Mouse (Mus musculus) myocyte (in vitro differentiated cells): ENCODE results near the gene 4930502E18Rik. TPM values are rescaled to one million over a fixed set of nuclear protein-coding genes. Genes with fewer than 3 reads are reported as not detected.
"Not testable (repeated sequence)": the region's sequence is repeated elsewhere in the genome, so short reads cannot be mapped to it uniquely, and the experiment has no call there.

Experiments used
- H3K27me3 ChIP-seq: one replicate; pipeline ENCODE4 v1.6.1; 2011; ENCODE audit not compliant: control insufficient read depth, insufficient read depth, insufficient read length
- H3K36me3 ChIP-seq: one replicate; pipeline ENCODE4 v1.6.1; 2011; ENCODE audit not compliant: control insufficient read depth, insufficient read depth
- H3K4me2 ChIP-seq: one replicate; pipeline ENCODE4 v1.6.1; 2011; ENCODE audit warnings: low read depth, control low read depth
- H3K4me3 ChIP-seq: one replicate; pipeline ENCODE4 v1.5.1; 2011; ENCODE audit warnings: mild to moderate bottlenecking, control low read depth, moderate library complexity
- H3K79me2 ChIP-seq: one replicate; pipeline ENCODE4 v1.6.1; 2011; ENCODE audit not compliant: control insufficient read depth, insufficient read depth
- H3ac ChIP-seq: one replicate; pipeline ENCODE4 v1.6.1; 2011; ENCODE audit not compliant: control insufficient read depth, insufficient read length
- CEBPB ChIP-seq: IDR thresholded peaks from 2 replicates; pipeline ENCODE4 v1.6.1; 2011; ENCODE audit warnings: mild to moderate bottlenecking, moderate library complexity; ENCODE audit not compliant: poor library complexity, insufficient read depth, severe bottlenecking
- E2F4 ChIP-seq: IDR thresholded peaks from one replicate; pipeline ENCODE4 v1.6.1; 2011; ENCODE audit warnings: mild to moderate bottlenecking, control low read depth, moderate library complexity; ENCODE audit not compliant: insufficient read depth
- MYOD1 ChIP-seq, 3 experiments: IDR thresholded peaks; one replicate each; pipeline ENCODE4 v1.6.1; 2011; ENCODE audit warnings: control low read depth in 2 of 3, low read depth in 2 of 3, mild to moderate bottlenecking in 2 of 3, moderate library complexity in 1 of 3; ENCODE audit not compliant: insufficient read length in 2 of 3, control insufficient read depth in 1 of 3
- MYOG ChIP-seq, 3 experiments: IDR thresholded peaks; one replicate each; pipeline ENCODE4 v1.6.1; 2011; ENCODE audit warnings: control low read depth in 2 of 3, low read depth in 2 of 3, mild to moderate bottlenecking in 2 of 3; ENCODE audit not compliant: insufficient read length in 2 of 3, control insufficient read depth in 1 of 3, insufficient read depth in 1 of 3
- POLR2A ChIP-seq: IDR thresholded peaks from one replicate; pipeline ENCODE4 v1.6.1; 2011; ENCODE audit warnings: low read depth, mild to moderate bottlenecking, control low read depth, moderate library complexity; ENCODE audit not compliant: insufficient read length
- POLR2AphosphoS2 ChIP-seq: IDR thresholded peaks from one replicate; pipeline ENCODE4 v1.6.1; 2011; ENCODE audit warnings: low read depth, control low read depth; ENCODE audit not compliant: insufficient read length
- REST ChIP-seq: IDR thresholded peaks from one replicate; pipeline ENCODE4 v1.6.1; 2011; ENCODE audit warnings: mild to moderate bottlenecking, control low read depth, moderate library complexity; ENCODE audit not compliant: insufficient read depth, insufficient read length
- SRF ChIP-seq: IDR thresholded peaks from one replicate; pipeline ENCODE4 v1.6.1; 2011; ENCODE audit warnings: low read depth; ENCODE audit not compliant: control insufficient read depth, insufficient read length
- TCF12 ChIP-seq: IDR thresholded peaks from one replicate; pipeline ENCODE4 v1.6.1; 2011; ENCODE audit warnings: mild to moderate bottlenecking, control low read depth; ENCODE audit not compliant: poor library complexity, insufficient read depth, severe bottlenecking
- TCF3 ChIP-seq: IDR thresholded peaks from one replicate; pipeline ENCODE4 v1.6.1; 2011; ENCODE audit warnings: low read depth, control low read depth; ENCODE audit not compliant: insufficient read length
- USF1 ChIP-seq: IDR thresholded peaks from one replicate; pipeline ENCODE4 v1.6.1; 2011; ENCODE audit warnings: low read depth, mild to moderate bottlenecking, control low read depth, moderate library complexity
- polyA plus RNA-seq: library from polyadenylated mRNA; unstranded; fragments of >200 nt; fragmentation: generic; extraction: Trizol; gene quantifications from one replicate; pipeline ENCODE4 v1.2.1, GENCODE M21; 2012; ENCODE audit warnings: missing spikeins

4930502E18Rik gene
- polyA plus RNA-seq, result 0.05 TPM

- Histone ChIP-seq H3K79me2 (no peaks in the 10 kb centered on the region), H3ac (no peak within 1 kb of the TSS), H3K27me3 (no peaks in the 10 kb centered on the region), H3K36me3 (no peaks in the 10 kb centered on the region), H3K4me3 (no peak within 1 kb of the TSS), H3K4me2 (no peak within 1 kb of the TSS)
- TF ChIP-seq E2F4 (no peak), TCF3 (no peak), CEBPB (no peak), MYOG (IDR thresholded peaks at IDR 0.05; ENCODE audit: control insufficient read depth in 1 of 3, insufficient read depth in 1 of 3, insufficient read length in 2 of 3, low read depth in 2 of 3) (no peak), TCF12 (no peak), POLR2A (no peak)
These were observed at the start of gene 4930502E18Rik for GRCm38 (mm10) chrX:53724596-53724995. 4930502E18Rik (plus strand) TSS chrX:53724826.

- not testable (repeated sequence) for H3ac ChIP-seq, H3K4me2 ChIP-seq, H3K36me3 ChIP-seq, H3K79me2 ChIP-seq, H3K27me3 ChIP-seq, H3K4me3 ChIP-seq
These were observed 47.7 kb upstream of the 4930502E18Rik start for GRCm38 (mm10) chrX:53676943-53677342.

GRCm38 (mm10) chrX:53682650-53683049 lies 42.0 kb upstream of the 4930502E18Rik start:
- not testable (repeated sequence) for H3K4me2 ChIP-seq, H3K27me3 ChIP-seq, H3ac ChIP-seq, H3K79me2 ChIP-seq, H3K36me3 ChIP-seq, H3K4me3 ChIP-seq

- not testable (repeated sequence) for H3K27me3 ChIP-seq, H3K4me2 ChIP-seq, H3K4me3 ChIP-seq, H3K36me3 ChIP-seq, H3K79me2 ChIP-seq, H3ac ChIP-seq
These were observed 40.0 kb upstream of the 4930502E18Rik start for GRCm38 (mm10) chrX:53684676-53685075.

- Histone ChIP-seq H3K79me2 (no peaks in the 10 kb centered on the region), H3K4me2 (no peak overlapping the region), H3ac (no peak overlapping the region), H3K4me3 (no peak overlapping the region), H3K36me3 (no peaks in the 10 kb centered on the region), H3K27me3 (no peaks in the 10 kb centered on the region)
- no peak for TF ChIP-seq USF1
- no peak for TF ChIP-seq MYOG (IDR thresholded peaks at IDR 0.05; ENCODE audit: control insufficient read depth in 1 of 3, insufficient read depth in 1 of 3, insufficient read length in 2 of 3, low read depth in 2 of 3)
- no peak for TF ChIP-seq REST
- no peak for TF ChIP-seq SRF
- no peak for TF ChIP-seq POLR2A
- no peak for TF ChIP-seq TCF3
- no peak for TF ChIP-seq POLR2AphosphoS2
- no peak for TF ChIP-seq MYOD1 (IDR thresholded peaks at IDR 0.05; ENCODE audit: control insufficient read depth in 1 of 3, insufficient read length in 2 of 3, low read depth in 2 of 3)
- TF ChIP-seq E2F4, result no peak
These were observed 32.6 kb upstream of the 4930502E18Rik start for GRCm38 (mm10) chrX:53692065-53692464.

GRCm38 (mm10) chrX:53693141-53693540 lies 31.5 kb upstream of the 4930502E18Rik start:
- H3K4me3 ChIP-seq, result no peak overlapping the region
- no peak overlapping the region for H3ac ChIP-seq
- TF ChIP-seq SRF, result no peak
- no peak for TF ChIP-seq CEBPB
- no peak for TF ChIP-seq MYOG (IDR thresholded peaks at IDR 0.05; ENCODE audit: control insufficient read depth in 1 of 3, insufficient read depth in 1 of 3, insufficient read length in 2 of 3, low read depth in 2 of 3)
- no peak for TF ChIP-seq MYOD1 (IDR thresholded peaks at IDR 0.05; ENCODE audit: control insufficient read depth in 1 of 3, insufficient read length in 2 of 3, low read depth in 2 of 3)
- no peak for TF ChIP-seq POLR2AphosphoS2
- no peak for TF ChIP-seq REST
- H3K4me2 ChIP-seq, result no peak overlapping the region
- H3K79me2 ChIP-seq, result no peaks in the 10 kb centered on the region
- H3K36me3 ChIP-seq, result no peaks in the 10 kb centered on the region
- H3K27me3 ChIP-seq, result no peaks in the 10 kb centered on the region
